ENCODE assay signal across 19 mouse cellular contexts in the genomic region with DNA sequence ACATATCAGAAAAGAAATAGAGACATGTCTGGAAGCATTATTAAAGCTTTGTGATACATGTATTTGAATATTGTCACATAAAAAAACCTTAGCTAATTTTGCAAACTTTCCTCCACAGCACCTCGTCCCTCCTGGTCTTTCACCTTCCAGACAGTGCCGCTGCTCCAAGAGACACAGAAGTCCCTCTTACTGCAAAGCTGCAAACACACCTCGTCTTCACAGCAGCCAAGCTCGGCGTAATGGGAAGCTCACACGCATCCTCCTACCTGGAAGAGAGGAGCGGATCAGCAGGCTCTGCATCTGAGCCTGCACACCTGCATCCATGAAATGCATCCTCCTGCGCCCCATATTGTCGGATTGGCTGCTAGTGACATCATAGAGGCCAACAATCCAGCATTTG.
DNase-seq lines count a peak whose midpoint lies in the region; ATAC-seq lines count a peak whose summit lies in the region.
"Had no signal": no experiment of that assay in that cellular context is flagged by ENCODE, and none has a peak within 500 bp of the region (broad histone marks: within the 10 kb centered on the region; RNA-seq: fewer than 3 reads in every experiment).

No protein-coding gene starts in this region.

- H3K4me3 ChIP-seq in hindbrain, embryonic 10.5 days = no peak overlapping the region
- no peak overlapping the region for H3K4me3 ChIP-seq in hindbrain, embryonic 12.5 days
- no peak overlapping the region for H3K4me3 ChIP-seq in midbrain, embryonic 11.5 days (ENCODE audit: low read depth, low read length)
- no peak overlapping the region for H3K4me3 ChIP-seq in midbrain, embryonic 13.5 days (replicated peaks)
- H3K4me3 ChIP-seq: embryonic facial prominence, embryonic 10.5 days; embryonic facial prominence, embryonic 12.5 days; forebrain, embryonic 13.5 days; forebrain, embryonic 15.5 days had no signal

- H3K4me1 ChIP-seq in hindbrain, embryonic 10.5 days (replicated peaks) = peaks cover 16% of the 10 kb centered on the region
- H3K4me1 ChIP-seq in hindbrain, embryonic 12.5 days = peaks cover 6% of the 10 kb centered on the region; the same call in 1 of the 2 replicates
- peaks cover 11% of the 10 kb centered on the region for H3K4me1 ChIP-seq in midbrain, embryonic 11.5 days (ENCODE audit: control insufficient read depth, insufficient read depth, low read length)
- H3K4me1 ChIP-seq in midbrain, embryonic 13.5 days (replicated peaks) = peaks cover 11% of the 10 kb centered on the region
- H3K4me1 ChIP-seq: embryonic facial prominence, embryonic 10.5 days; embryonic facial prominence, embryonic 12.5 days; forebrain, embryonic 15.5 days had no signal

- H3K27ac ChIP-seq in hindbrain, embryonic 10.5 days = peak overlapping the region; percentile 42
- H3K27ac ChIP-seq in hindbrain, embryonic 12.5 days = no peak overlapping the region
- no peak overlapping the region for H3K27ac ChIP-seq in midbrain, embryonic 11.5 days (ENCODE audit: low read depth, low read length)
- no peak overlapping the region for H3K27ac ChIP-seq in midbrain, embryonic 13.5 days
- H3K27ac ChIP-seq: embryonic facial prominence, embryonic 10.5 days; embryonic facial prominence, embryonic 12.5 days; forebrain, embryonic 13.5 days; forebrain, embryonic 15.5 days had no signal

- DNase-seq in hindbrain, embryonic 10.5 days (ENCODE audit: low spot score) = no peak
- DNase-seq in midbrain, embryonic 11.5 days (ENCODE audit: low spot score, missing footprints) = peak; percentile 66
- DNase-seq in R1 (ENCODE audit: low read depth, low spot score) = peak; percentile 6
- DNase-seq in ovary, postnatal 10 days (ENCODE audit: low spot score) = no peak
- DNase-seq: adrenal gland, adult 8-10 months; adrenal gland, postnatal 14 days; adrenal gland, postnatal 36 days; cerebellum, adult 11-12 months; cerebellum, adult 2 months; cerebellum, adult 9-10 months; cerebellum, postnatal 10 days; cerebellum, postnatal 25 days had no signal

- H3K9me3 ChIP-seq in hindbrain, embryonic 10.5 days = no peaks in the 10 kb centered on the region
- H3K9me3 ChIP-seq in hindbrain, embryonic 12.5 days (replicated peaks) = no peaks in the 10 kb centered on the region
- H3K9me3 ChIP-seq in midbrain, embryonic 11.5 days (ENCODE audit: control insufficient read depth, low read length) = no peaks in the 10 kb centered on the region
- H3K9me3 ChIP-seq in midbrain, embryonic 13.5 days = no peaks in the 10 kb centered on the region
- H3K9me3 ChIP-seq: embryonic facial prominence, embryonic 10.5 days; embryonic facial prominence, embryonic 12.5 days; forebrain, embryonic 13.5 days; forebrain, embryonic 15.5 days had no signal

- H3K4me2 ChIP-seq in hindbrain, embryonic 12.5 days (replicated peaks) = no peak overlapping the region
- no peak overlapping the region for H3K4me2 ChIP-seq in midbrain, embryonic 11.5 days
- no peak overlapping the region for H3K4me2 ChIP-seq in midbrain, embryonic 13.5 days (replicated peaks)
- H3K4me2 ChIP-seq: embryonic facial prominence, embryonic 12.5 days; forebrain, embryonic 13.5 days; forebrain, embryonic 15.5 days had no signal

- no peaks in the 10 kb centered on the region for H3K36me3 ChIP-seq in hindbrain, embryonic 10.5 days
- H3K36me3 ChIP-seq in hindbrain, embryonic 12.5 days = no peaks in the 10 kb centered on the region
- no peaks in the 10 kb centered on the region for H3K36me3 ChIP-seq in midbrain, embryonic 11.5 days (ENCODE audit: control insufficient read depth, insufficient read depth, low read length)
- H3K36me3 ChIP-seq in midbrain, embryonic 13.5 days = no peaks in the 10 kb centered on the region
- H3K36me3 ChIP-seq: embryonic facial prominence, embryonic 10.5 days; embryonic facial prominence, embryonic 12.5 days; forebrain, embryonic 15.5 days had no signal

- H3K9ac ChIP-seq in hindbrain, embryonic 12.5 days = no peak overlapping the region
- H3K9ac ChIP-seq in midbrain, embryonic 11.5 days (ENCODE audit: low read length) = no peak overlapping the region
- no peak overlapping the region; the same call in 1 of the 2 replicates for H3K9ac ChIP-seq in midbrain, embryonic 13.5 days (replicated peaks)
- H3K9ac ChIP-seq: embryonic facial prominence, embryonic 12.5 days; forebrain, embryonic 13.5 days; forebrain, embryonic 15.5 days had no signal

- H3K27me3 ChIP-seq in hindbrain, embryonic 10.5 days (ENCODE audit: insufficient read depth, poor library complexity, severe bottlenecking) = peaks cover 23% of the 10 kb centered on the region; the same call in 1 of the 2 replicates
- H3K27me3 ChIP-seq in hindbrain, embryonic 12.5 days = peaks cover 6% of the 10 kb centered on the region; the same call in 1 of the 2 replicates
- H3K27me3 ChIP-seq in midbrain, embryonic 11.5 days (ENCODE audit: control insufficient read depth, insufficient read depth, low read length) = no peaks in the 10 kb centered on the region
- peaks cover 19% of the 10 kb centered on the region for H3K27me3 ChIP-seq in midbrain, embryonic 13.5 days
- H3K27me3 ChIP-seq: embryonic facial prominence, embryonic 12.5 days; forebrain, embryonic 13.5 days; forebrain, embryonic 15.5 days had no signal

- 62% methylated on average over 9 of the region's 9 CpGs for WGBS in hindbrain, embryonic 10.5 days
- 52% methylated on average over 9 of the region's 9 CpGs for WGBS in hindbrain, embryonic 12.5 days
- WGBS in midbrain, embryonic 11.5 days = 59% methylated on average over 9 of the region's 9 CpGs
- WGBS in midbrain, embryonic 13.5 days = 50% methylated on average over 9 of the region's 9 CpGs

- no peak for ATAC-seq in hindbrain, embryonic 12.5 days (ENCODE audit: low FRiP score)
- no peak for ATAC-seq in midbrain, embryonic 11.5 days (ENCODE audit: low FRiP score)
- no peak for ATAC-seq in midbrain, embryonic 13.5 days
- ATAC-seq: activated CD4-positive, CD25-positive, alpha-beta regulatory T cell, adult 4 months; forebrain, embryonic 13.5 days; forebrain, embryonic 15.5 days had no signal

Comparison
In these comparisons a context has a peak if more than half of its experiments do, and no peak if none do; other contexts are left out.
1. DNase-seq: peak in midbrain, embryonic 11.5 days (single experiment) and R1 (single experiment); none in hindbrain, embryonic 10.5 days (single experiment) and ovary, postnatal 10 days (single experiment).